ENCODE assay signal across 17 mouse cellular contexts in genomic region chr11:84722658-84723201, GRCm38 (mm10).
DNase-seq lines count a peak whose midpoint lies in the region; ATAC-seq and TF ChIP-seq lines count a peak whose summit lies in the region.
"Had no signal": no experiment of that assay in that cellular context is flagged by ENCODE, and none has a peak within 500 bp of the region (broad histone marks: within the 10 kb centered on the region; RNA-seq: fewer than 3 reads in every experiment).

No protein-coding gene starts in this region.

- 57% methylated on average over 12 of the region's 12 CpGs for WGBS in midbrain, embryonic 12.5 days
- WGBS in midbrain, embryonic 10.5 days = 68% methylated on average over 12 of the region's 12 CpGs
- 29% methylated on average over 12 of the region's 12 CpGs for WGBS in hindbrain, embryonic 14.5 days
- 37% methylated on average over 12 of the region's 12 CpGs for WGBS in neural tube, embryonic 13.5 days

- no peak overlapping the region for H3K9ac ChIP-seq in midbrain, embryonic 12.5 days (replicated peaks)
- H3K9ac ChIP-seq in MEL (ENCODE audit: control insufficient read depth, low read depth, low read length, poor library complexity, severe bottlenecking) = no peak overlapping the region
- H3K9ac ChIP-seq in hindbrain, embryonic 14.5 days = no peak overlapping the region
- peak overlapping the region; percentile 12; the same call in 1 of the 2 replicates for H3K9ac ChIP-seq in neural tube, embryonic 13.5 days

- ATAC-seq in midbrain, embryonic 12.5 days (ENCODE audit: low FRiP score, low read depth) = no peak
- no peak; the same call in 1 of the 2 replicates for ATAC-seq in hindbrain, embryonic 14.5 days (ENCODE audit: low FRiP score)
- ATAC-seq in neural tube, embryonic 13.5 days (ENCODE audit: low read depth) = peak; percentile 33; the same call in 1 of the 2 replicates
- ATAC-seq: Patski had no signal

- peak overlapping the region; percentile 66 for H3K27ac ChIP-seq in midbrain, embryonic 12.5 days (replicated peaks)
- H3K27ac ChIP-seq in midbrain, embryonic 10.5 days (replicated peaks) = no peak overlapping the region
- no peak overlapping the region for H3K27ac ChIP-seq in MEL (ENCODE audit: control insufficient read depth, low read depth, low read length)
- H3K27ac ChIP-seq in hindbrain, embryonic 14.5 days = peak overlapping the region; percentile 64
- H3K27ac ChIP-seq in neural tube, embryonic 13.5 days (replicated peaks) = peak overlapping the region; percentile 72
- H3K27ac ChIP-seq: gastrocnemius, adult 2 months; kidney, postnatal 0 days had no signal

- H3K79me2 ChIP-seq in MEL (ENCODE audit: control insufficient read depth, insufficient read depth, low read length, poor library complexity) = no peaks in the 10 kb centered on the region

- peaks cover 17% of the 10 kb centered on the region; the same call in 1 of the 2 replicates for H3K4me1 ChIP-seq in midbrain, embryonic 12.5 days
- H3K4me1 ChIP-seq in midbrain, embryonic 10.5 days = peaks cover 22% of the 10 kb centered on the region
- H3K4me1 ChIP-seq in MEL (ENCODE audit: control insufficient read depth in 1 of 2, insufficient read depth in 2 of 2, low read length in 2 of 2) = peaks cover 0 to 14% of the 10 kb centered on the region in 2 experiments; a peak in 1 of 4 replicates
- H3K4me1 ChIP-seq in hindbrain, embryonic 14.5 days (replicated peaks; ENCODE audit: control insufficient read depth, insufficient read depth, low read length) = peaks cover 27% of the 10 kb centered on the region
- peaks cover 50% of the 10 kb centered on the region for H3K4me1 ChIP-seq in neural tube, embryonic 13.5 days (replicated peaks)

- TF ChIP-seq POLR2A in MEL (IDR thresholded peaks at IDR 0.05; ENCODE audit: control insufficient read depth in 1 of 2, insufficient read depth in 1 of 2, low read depth in 1 of 2, low read length in 2 of 2, poor library complexity in 1 of 2) = no peak

- H3K4me2 ChIP-seq in midbrain, embryonic 12.5 days (replicated peaks) = no peak overlapping the region
- H3K4me2 ChIP-seq in hindbrain, embryonic 14.5 days (replicated peaks) = no peak overlapping the region
- H3K4me2 ChIP-seq in neural tube, embryonic 13.5 days = no peak overlapping the region; the same call in 1 of the 2 replicates
- H3K4me2 ChIP-seq: heart, embryonic 11.5 days had no signal

- TF ChIP-seq RAD21 in MEL (IDR thresholded peaks at IDR 0.05; ENCODE audit: low read depth, low read length) = no peak

- no peaks in the 10 kb centered on the region for H3K36me3 ChIP-seq in midbrain, embryonic 12.5 days
- no peaks in the 10 kb centered on the region for H3K36me3 ChIP-seq in midbrain, embryonic 10.5 days
- no peaks in the 10 kb centered on the region; a peak in 2 of 4 replicates for H3K36me3 ChIP-seq in MEL (ENCODE audit: control insufficient read depth in 1 of 2, insufficient read depth in 2 of 2, low read length in 2 of 2)
- H3K36me3 ChIP-seq in hindbrain, embryonic 14.5 days (replicated peaks; ENCODE audit: control insufficient read depth, insufficient read depth) = no peaks in the 10 kb centered on the region
- no peaks in the 10 kb centered on the region for H3K36me3 ChIP-seq in neural tube, embryonic 13.5 days

- 0 out of 2 replicates have a peak, but pooled peaks cover 2% of the 10 kb centered on the region for H3K9me3 ChIP-seq in midbrain, embryonic 12.5 days
- no peaks in the 10 kb centered on the region for H3K9me3 ChIP-seq in midbrain, embryonic 10.5 days (replicated peaks)
- H3K9me3 ChIP-seq in MEL (replicated peaks; ENCODE audit: insufficient read depth, low read length) = no peaks in the 10 kb centered on the region
- H3K9me3 ChIP-seq in hindbrain, embryonic 14.5 days (ENCODE audit: control insufficient read depth, low read length) = no peaks in the 10 kb centered on the region
- no peaks in the 10 kb centered on the region for H3K9me3 ChIP-seq in neural tube, embryonic 13.5 days

- no peak; a peak in 1 of 4 replicates for TF ChIP-seq EP300 in MEL (IDR thresholded peaks at IDR 0.05; ENCODE audit: low read depth in 1 of 2, low read length in 2 of 2)

- H3K27me3 ChIP-seq in midbrain, embryonic 12.5 days = peaks cover 57% of the 10 kb centered on the region
- H3K27me3 ChIP-seq in midbrain, embryonic 10.5 days (ENCODE audit: low read depth, poor library complexity, severe bottlenecking) = peaks cover 60% of the 10 kb centered on the region
- no peaks in the 10 kb centered on the region; a peak in 1 of 4 replicates for H3K27me3 ChIP-seq in MEL (ENCODE audit: control insufficient read depth in 1 of 2, insufficient read depth in 2 of 2, low read length in 2 of 2)
- H3K27me3 ChIP-seq in hindbrain, embryonic 14.5 days (ENCODE audit: control insufficient read depth, insufficient read depth, low read length) = no peaks in the 10 kb centered on the region; the same call in 1 of the 2 replicates
- H3K27me3 ChIP-seq in neural tube, embryonic 13.5 days = peaks cover 21% of the 10 kb centered on the region; the same call in 1 of the 2 replicates

- no peak for TF ChIP-seq CTCF in MEL (IDR thresholded peaks at IDR 0.05 in 2 of 3, conservative IDR thresholded peaks at IDR 0.05 in 1 of 3; ENCODE audit: control insufficient read depth in 1 of 3, insufficient read depth in 1 of 3, low read depth in 2 of 3, low read length in 3 of 3, poor library complexity in 1 of 3, severe bottlenecking in 1 of 3)

- no peak overlapping the region for H3K4me3 ChIP-seq in midbrain, embryonic 12.5 days
- H3K4me3 ChIP-seq in midbrain, embryonic 10.5 days = no peak overlapping the region
- no peak overlapping the region for H3K4me3 ChIP-seq in MEL (ENCODE audit: control insufficient read depth in 1 of 2, insufficient read depth in 1 of 2, low read depth in 2 of 2, low read length in 2 of 2)
- no peak overlapping the region for H3K4me3 ChIP-seq in hindbrain, embryonic 14.5 days (replicated peaks; ENCODE audit: low read length)
- no peak overlapping the region for H3K4me3 ChIP-seq in neural tube, embryonic 13.5 days
- H3K4me3 ChIP-seq: gastrocnemius, adult 2 months had no signal

- no peak for DNase-seq in midbrain, embryonic 10.5 days (ENCODE audit: low spot score)
- DNase-seq in MEL (ENCODE audit: low read depth, low spot score) = peak; percentile 35
- no peak for DNase-seq in hindbrain, embryonic 14.5 days (ENCODE audit: low spot score)
- DNase-seq in adrenal gland, adult 2 months = no peak
- no peak for DNase-seq in adrenal gland, postnatal 25 days
- DNase-seq: cerebellum, adult 11-12 months; gastrocnemius, adult 2 months; heart, postnatal 14 days; kidney, adult 18-20 months; layer of hippocampus, postnatal 36 days; right cerebral cortex, postnatal 14 days; thymus, adult 2 months had no signal

TF ChIP-seq in MEL, 35 proteins besides CTCF, POLR2A, EP300 and RAD21:
- TF ChIP-seq GABPA (IDR thresholded peaks at IDR 0.05; ENCODE audit: low read depth, low read length) = no peak
- TF ChIP-seq ETS1 (IDR thresholded peaks at IDR 0.05; ENCODE audit: low read depth, low read length) = no peak
- no peak for TF ChIP-seq USF2 (IDR thresholded peaks at IDR 0.05; ENCODE audit: borderline replicate concordance in 1 of 2, insufficient read depth in 1 of 2, low read depth in 1 of 2, low read length in 2 of 2)
- no peak for TF ChIP-seq BHLHE40 (IDR thresholded peaks at IDR 0.05; ENCODE audit: borderline replicate concordance, low read depth, low read length)
- no peak for TF ChIP-seq MAX (IDR thresholded peaks at IDR 0.05; ENCODE audit: low read length)
- no peak for TF ChIP-seq CHD2 (IDR thresholded peaks at IDR 0.05; ENCODE audit: low read length)
- no peak for TF ChIP-seq E2F4 (IDR thresholded peaks at IDR 0.05; ENCODE audit: borderline replicate concordance, low read depth, low read length)
- TF ChIP-seq MAZ (IDR thresholded peaks at IDR 0.05; ENCODE audit: low read depth, low read length) = no peak
- no peak for TF ChIP-seq SMC3 (IDR thresholded peaks at IDR 0.05; ENCODE audit: low read depth, low read length)

Comparison
In these comparisons a context has a peak if more than half of its experiments do, and no peak if none do; other contexts are left out.
1. H3K27ac ChIP-seq: peak in midbrain, embryonic 12.5 days (single experiment), hindbrain, embryonic 14.5 days (single experiment) and neural tube, embryonic 13.5 days (single experiment); none in midbrain, embryonic 10.5 days (single experiment) and MEL (single experiment).